Mouse (Mus musculus) liver, embryonic 12.5 days (tissue): ENCODE results near the gene Abcb10. TPM values are rescaled to one million over a fixed set of nuclear protein-coding genes. Genes with fewer than 3 reads are reported as not detected.
A peak's percentile ranks its signal among the peaks of the same experiment; 100 is the strongest.
"Not testable (repeated sequence)": the region's sequence is repeated elsewhere in the genome, so short reads cannot be mapped to it uniquely, and the experiment has no call there.

ENCODE experiments used
- ATAC-seq: fragments of 200-750 bp; cut with Nextera tagmentation; 2 replicates; pipeline ENCODE4 v1.8.0; 2017; ENCODE audit warnings: moderate number of reproducible peaks, mild to moderate bottlenecking, moderate library complexity
- H3K27ac ChIP-seq: fragments of 300-500 bp; sonication (generic); 2 replicates; pipeline ENCODE4 v1.5.1; 2016; ENCODE audit warnings: mild to moderate bottlenecking
- H3K27me3 ChIP-seq: fragments of 300-500 bp; sonication (generic); replicated peaks from 2 replicates; pipeline ENCODE4 v1.6.1; 2016; ENCODE audit warnings: mild to moderate bottlenecking, moderate library complexity
- H3K36me3 ChIP-seq: fragments of 300-500 bp; sonication (generic); 2 replicates; pipeline ENCODE4 v1.6.1; 2016; ENCODE audit warnings: mild to moderate bottlenecking, moderate library complexity
- H3K4me1 ChIP-seq: fragments of 300-500 bp; sonication (generic); 2 replicates; pipeline ENCODE4 v1.6.1; 2016
- H3K4me2 ChIP-seq: fragments of 300-500 bp; sonication (generic); 2 replicates; pipeline ENCODE4 v1.6.1; 2016; ENCODE audit warnings: mild to moderate bottlenecking, moderate library complexity
- H3K4me3 ChIP-seq: fragments of 300-500 bp; sonication (generic); 2 replicates; pipeline ENCODE4 v1.5.1; 2016; ENCODE audit warnings: mild to moderate bottlenecking, moderate library complexity
- H3K9ac ChIP-seq: fragments of 300-500 bp; sonication (generic); 2 replicates; pipeline ENCODE4 v1.6.1; 2016; ENCODE audit warnings: mild to moderate bottlenecking, moderate library complexity
- H3K9me3 ChIP-seq: fragments of 300-500 bp; sonication (generic); replicated peaks from 2 replicates; pipeline ENCODE4 v1.6.1; 2016; ENCODE audit warnings: mild to moderate bottlenecking, moderate library complexity
- WGBS: fragments of 180-500 bp; shearing (Covaris S2); methylation state at CpG from one replicate; pipeline ENCODE4 v1.1.7; 2016; ENCODE audit not compliant: insufficient replicate concordance; 5-methylcytosine and 5-hydroxymethylcytosine counted together
- polyA plus RNA-seq: library from polyadenylated mRNA; unstranded; fragments of >200 nt; fragmentation: Nextera tagmentation; extraction: Ambion mirVana; gene quantifications from 2 replicates; pipeline ENCODE4 v1.2.1, GENCODE M21; 2016

Abcb10 gene
- 191 and 196 TPM in 2 replicates for polyA plus RNA-seq

- no peaks in the 10 kb centered on the region for H3K27me3 ChIP-seq
- ATAC-seq: peak; percentile 84
- H3K4me1 ChIP-seq: peaks cover 86% of the 10 kb centered on the region
- H3K4me3 ChIP-seq: peak within 1 kb of the TSS; percentile 74
- H3K36me3 ChIP-seq: peaks cover 35% of the 10 kb centered on the region
- H3K4me2 ChIP-seq: peak within 1 kb of the TSS; percentile 82
- H3K27ac ChIP-seq: peak within 1 kb of the TSS; percentile 99
- under 1% methylated on average over 51 of the region's 56 CpGs for WGBS
- H3K9me3 ChIP-seq: no peaks in the 10 kb centered on the region
- H3K9ac ChIP-seq: peak within 1 kb of the TSS; percentile 95
Observed at GRCm38 (mm10) chr8:123982826-123983400, at the start of gene Abcb10. Gene Abcb10, minus strand, starts transcription at chr8:123983122.

GRCm38 (mm10) chr8:124027831-124028230, 44.9 kb upstream of the Abcb10 start:
- no peak for ATAC-seq
- Histone ChIP-seq H3K4me2 (no peak overlapping the region), H3K36me3 (peaks cover 92% of the 10 kb centered on the region), H3K4me3 (no peak overlapping the region), H3K27me3 (no peaks in the 10 kb centered on the region), H3K9me3 (no peaks in the 10 kb centered on the region), H3K27ac (no peak overlapping the region), H3K9ac (no peak overlapping the region), H3K4me1 (peaks cover 15% of the 10 kb centered on the region)
- 69% methylated on average over 6 of the region's 6 CpGs for WGBS

- not testable (repeated sequence) for H3K9me3 ChIP-seq, H3K27me3 ChIP-seq, H3K27ac ChIP-seq, ATAC-seq, H3K4me2 ChIP-seq, H3K9ac ChIP-seq, H3K4me3 ChIP-seq
- 66% methylated on average over 2 of the region's 2 CpGs for WGBS
- peaks cover 24% of the 10 kb centered on the region for H3K4me1 ChIP-seq
- H3K36me3 ChIP-seq: peaks cover 84% of the 10 kb centered on the region
Observed at GRCm38 (mm10) chr8:124026265-124026664, 43.3 kb upstream of the Abcb10 start.

- Histone ChIP-seq H3K4me1 (peaks cover 61% of the 10 kb centered on the region), H3K9ac (peak within 1 kb of the TSS; percentile 94)
Observed at GRCm38 (mm10) chr8:124021237-124022227, 38.6 kb upstream of the Abcb10 start, which contains the start of the genes Taf5l and Urb2. Gene Taf5l, minus strand, starts transcription at chr8:124021397. Gene Urb2, plus strand, starts transcription at chr8:124021508.

GRCm38 (mm10) chr8:124020439-124021236, 37.7 kb upstream of the Abcb10 start:
- peak; percentile 78 for ATAC-seq
- WGBS: under 1% methylated on average over 53 of the region's 87 CpGs
- Histone ChIP-seq H3K4me3 (peak overlapping the region; percentile 95), H3K9ac (peak overlapping the region; percentile 94), H3K36me3 (peaks cover 34% of the 10 kb centered on the region), H3K9me3 (no peaks in the 10 kb centered on the region), H3K27me3 (no peaks in the 10 kb centered on the region), H3K4me1 (peaks cover 70% of the 10 kb centered on the region), H3K4me2 (peak overlapping the region; percentile 91), H3K27ac (peak overlapping the region; percentile 94)

More at GRCm38 (mm10) chr8:124021237-124022227, 38.6 kb upstream of the Abcb10 start, which contains the start of the genes Taf5l and Urb2:
- peak within 1 kb of the TSS; percentile 91 for H3K4me2 ChIP-seq
- under 1% methylated on average over 74 of the region's 74 CpGs for WGBS
- peaks cover 41% of the 10 kb centered on the region for H3K36me3 ChIP-seq
- H3K27me3 ChIP-seq: no peaks in the 10 kb centered on the region
- peak; percentile 85 for ATAC-seq
- H3K27ac ChIP-seq: peak within 1 kb of the TSS; percentile 94
- peak within 1 kb of the TSS; percentile 95 for H3K4me3 ChIP-seq
- no peaks in the 10 kb centered on the region for H3K9me3 ChIP-seq

- Histone ChIP-seq H3K9me3 (no peaks in the 10 kb centered on the region), H3K27me3 (no peaks in the 10 kb centered on the region), H3K9ac (peak overlapping the region; percentile 94), H3K4me3 (peak overlapping the region; percentile 95), H3K4me2 (peak overlapping the region; percentile 91), H3K27ac (peak overlapping the region; percentile 94), H3K4me1 (peaks cover 79% of the 10 kb centered on the region), H3K36me3 (peaks cover 25% of the 10 kb centered on the region)
- ATAC-seq: peak; percentile 76
- 9% methylated on average over 13 of the region's 13 CpGs for WGBS
Observed at GRCm38 (mm10) chr8:124019782-124020181, 36.9 kb upstream of the Abcb10 start.

GRCm38 (mm10) chr8:124014751-124015150, 31.8 kb upstream of the Abcb10 start:
- Histone ChIP-seq H3K4me3 (no peak overlapping the region), H3K4me1 (peaks cover 93% of the 10 kb centered on the region), H3K4me2 (no peak overlapping the region), H3K9ac (no peak overlapping the region), H3K36me3 (peaks cover 23% of the 10 kb centered on the region), H3K9me3 (no peaks in the 10 kb centered on the region), H3K27me3 (no peaks in the 10 kb centered on the region), H3K27ac (no peak overlapping the region)
- WGBS: 75% methylated on average over 3 of the region's 3 CpGs
- ATAC-seq: no peak

GRCm38 (mm10) chr8:124014299-124014698, 31.4 kb upstream of the Abcb10 start:
- not testable (repeated sequence) for H3K27ac ChIP-seq, H3K27me3 ChIP-seq, H3K9ac ChIP-seq, ATAC-seq, H3K4me3 ChIP-seq, H3K9me3 ChIP-seq, H3K4me2 ChIP-seq
- 74% methylated on average over 7 of the region's 7 CpGs for WGBS
- Histone ChIP-seq H3K36me3 (peaks cover 28% of the 10 kb centered on the region), H3K4me1 (peaks cover 89% of the 10 kb centered on the region)

GRCm38 (mm10) chr8:124011989-124012586, 29.2 kb upstream of the Abcb10 start:
- Histone ChIP-seq H3K4me2 (peak overlapping the region; percentile 42), H3K36me3 (peaks cover 46% of the 10 kb centered on the region), H3K4me1 (peaks cover 67% of the 10 kb centered on the region), H3K9ac (peak overlapping the region; percentile 36; the same call in 1 of the 2 replicates), H3K4me3 (no peak overlapping the region), H3K9me3 (no peaks in the 10 kb centered on the region), H3K27ac (peak overlapping the region; percentile 56; the same call in 1 of the 2 replicates), H3K27me3 (no peaks in the 10 kb centered on the region)
- no peak for ATAC-seq
- WGBS: 92% methylated on average over 3 of the region's 3 CpGs

GRCm38 (mm10) chr8:124011580-124011979, 28.7 kb upstream of the Abcb10 start:
- peak overlapping the region; percentile 36; the same call in 1 of the 2 replicates for H3K9ac ChIP-seq
- 23% methylated on average over 3 of the region's 3 CpGs for WGBS
- H3K9me3 ChIP-seq: no peaks in the 10 kb centered on the region
- H3K4me1 ChIP-seq: peaks cover 62% of the 10 kb centered on the region
- no peaks in the 10 kb centered on the region for H3K27me3 ChIP-seq
- peak overlapping the region; percentile 42 for H3K4me2 ChIP-seq
- peak overlapping the region; percentile 56; the same call in 1 of the 2 replicates for H3K27ac ChIP-seq
- peaks cover 51% of the 10 kb centered on the region for H3K36me3 ChIP-seq
- peak; percentile 61; the same call in 1 of the 2 replicates for ATAC-seq
- no peak overlapping the region for H3K4me3 ChIP-seq

GRCm38 (mm10) chr8:124007829-124008228, 24.9 kb upstream of the Abcb10 start:
- Histone ChIP-seq H3K27me3 (no peaks in the 10 kb centered on the region), H3K4me2 (no peak overlapping the region), H3K9ac (no peak overlapping the region), H3K9me3 (no peaks in the 10 kb centered on the region), H3K4me1 (peaks cover 28% of the 10 kb centered on the region), H3K36me3 (peaks cover 85% of the 10 kb centered on the region), H3K27ac (no peak overlapping the region), H3K4me3 (no peak overlapping the region)
- no peak for ATAC-seq
- WGBS: 78% methylated on average over 6 of the region's 6 CpGs
